Mouse (Mus musculus): ENCODE data around the gene Iqca. TPM values are rescaled to one million over a fixed set of nuclear protein-coding genes. Genes with fewer than 3 reads are reported as not detected.

Iqca gene
- 0.66 TPM for polyA plus RNA-seq (2014; fragmentation: Illumina TruSeq; extraction: RNeasy Lipid Tissue Mini Kit (QIAGEN cat#74804); ENCODE audit: low read depth, low replicate concordance)

GRCm38 (mm10) chr1:90153099-90153744 lies at the start of gene Iqca:
Gene Iqca, minus strand, starts transcription at chr1:90153401.

GRCm38 (mm10) chr1:90014446-90014845 lies 138.8 kb downstream of the Iqca start, which contains the start of gene Asb18:
Gene Asb18, minus strand, starts transcription at chr1:90014666.

Other genes with a start within 250 kb of the Iqca start
- not detected for gene Gbx2, start 222.2 kb downstream of the Iqca start, polyA plus RNA-seq (2014; fragmentation: Illumina TruSeq; extraction: RNeasy Lipid Tissue Mini Kit (QIAGEN cat#74804); ENCODE audit: low read depth, low replicate concordance)
- gene Asb18, start 138.7 kb downstream of the Iqca start, polyA plus RNA-seq (2014; fragmentation: Illumina TruSeq; extraction: RNeasy Lipid Tissue Mini Kit (QIAGEN cat#74804); ENCODE audit: low read depth, low replicate concordance): 31.8 TPM
- gene Ackr3, start 50.6 kb upstream of the Iqca start, polyA plus RNA-seq (2014; fragmentation: Illumina TruSeq; extraction: RNeasy Lipid Tissue Mini Kit (QIAGEN cat#74804); ENCODE audit: low read depth, low replicate concordance): 37.8 TPM